Mouse (Mus musculus): ENCODE data around the gene Dock9.
A peak's percentile ranks its signal among the peaks of the same experiment; 100 is the strongest.

Gene Dock9

DNA sequence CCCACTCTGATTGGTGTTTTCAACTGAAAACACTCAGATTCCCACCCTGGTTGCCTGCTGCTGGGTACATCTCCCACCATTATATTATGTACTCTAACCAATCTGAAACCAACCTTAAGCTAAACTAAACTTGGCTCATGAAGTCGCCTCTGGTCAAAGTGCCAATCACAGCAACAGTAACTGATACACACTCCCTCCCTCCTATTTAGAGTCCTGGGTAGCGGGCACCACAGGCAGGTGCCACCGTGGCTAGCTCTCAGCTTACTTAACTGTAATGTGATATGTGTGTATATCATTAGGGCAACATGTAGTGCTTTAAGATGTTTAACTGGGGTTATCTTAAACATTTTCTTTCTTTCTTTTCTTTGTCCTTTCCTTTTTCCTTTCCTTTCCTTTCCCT, 177.1 kb downstream of the Dock9 start:
- DNase-seq (ENCODE audit: low spot score), result no peak

DNA sequence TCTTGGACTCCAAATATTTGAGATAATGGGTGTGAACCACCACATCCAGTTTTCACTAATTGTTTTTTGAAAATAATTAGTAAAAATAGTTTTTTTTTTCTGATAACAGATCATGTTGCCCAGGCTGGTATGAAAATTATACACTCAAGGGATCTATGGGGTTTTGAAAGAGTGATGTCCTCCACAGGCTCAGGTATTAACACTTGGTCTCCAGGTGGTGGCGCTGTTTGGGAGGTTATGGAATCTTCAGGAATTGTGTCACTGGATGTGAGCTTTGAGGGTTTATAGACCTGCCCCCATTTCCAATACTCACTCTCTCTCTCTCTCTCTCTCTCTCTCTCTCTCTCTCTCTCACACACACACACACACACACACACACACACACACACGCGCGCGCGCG, 177.5 kb downstream of the Dock9 start:
- no peak for DNase-seq (ENCODE audit: low spot score)

DNA sequence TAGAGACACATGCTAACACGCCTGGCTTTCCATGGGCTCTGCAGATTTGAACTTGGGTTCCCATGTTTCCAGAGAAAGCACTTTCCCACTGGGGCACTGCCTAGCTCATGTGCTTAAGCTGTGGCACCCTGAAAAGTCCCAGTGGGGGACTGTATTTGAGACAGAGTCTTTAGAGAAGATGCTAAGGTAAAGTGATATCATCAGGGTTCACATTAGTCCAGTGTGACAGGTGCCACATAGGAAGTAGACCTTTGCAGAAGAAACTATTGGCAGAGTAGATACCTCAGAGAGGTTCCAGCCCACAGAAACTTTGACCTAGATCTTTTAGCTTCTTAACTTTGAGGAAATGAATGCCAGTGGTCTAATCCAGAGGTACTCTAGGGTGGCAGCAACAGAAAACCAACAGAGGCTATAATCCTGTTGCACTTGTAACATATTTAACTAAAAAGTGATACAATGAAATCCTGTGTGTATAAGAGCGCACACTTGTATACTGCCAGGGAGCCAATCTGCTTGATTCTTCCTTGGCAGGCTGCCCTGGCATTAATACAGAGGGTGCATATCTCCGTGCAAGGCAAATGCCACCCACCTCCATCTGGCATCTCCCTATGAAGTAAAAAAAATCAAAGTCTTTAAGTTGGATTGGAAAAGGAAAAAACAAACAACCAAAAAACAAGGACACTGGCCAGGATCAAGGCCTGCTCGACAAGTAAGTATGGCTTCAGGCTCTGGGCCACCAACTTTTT, 179.8 kb downstream of the Dock9 start:
- no peak for DNase-seq (ENCODE audit: low spot score)

DNA sequence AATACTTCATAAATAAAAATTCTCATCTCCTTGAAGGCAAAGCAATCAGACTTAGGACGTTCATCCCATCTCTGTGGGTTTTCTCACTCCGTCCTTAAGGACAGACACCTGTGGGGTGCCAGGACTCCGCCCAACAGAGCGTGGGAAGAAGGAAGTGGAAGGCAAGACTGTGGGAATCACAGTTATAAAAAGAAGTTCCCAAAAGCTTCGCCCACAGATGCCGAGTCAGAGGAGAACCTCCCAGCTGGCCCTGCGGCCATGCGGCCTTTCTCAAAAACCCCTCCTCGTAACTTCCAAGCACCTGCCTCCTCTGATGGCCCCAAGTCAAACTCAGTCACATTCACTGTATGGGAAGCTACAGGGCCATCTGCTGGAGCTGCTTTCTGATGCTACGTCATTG, 182.2 kb downstream of the Dock9 start:
- no peak for DNase-seq (ENCODE audit: low spot score)

- DNase-seq (ENCODE audit: low spot score), result peak; percentile 43
Observed at GRCm38 (mm10) chr14:121614461-121615170, 183.0 kb downstream of the Dock9 start.

GRCm38 (mm10) chr14:121613490-121613889, 184.1 kb downstream of the Dock9 start:
- DNase-seq (ENCODE audit: low spot score), result no peak

- DNase-seq (ENCODE audit: low spot score), result no peak
Observed at GRCm38 (mm10) chr14:121612926-121613325, 184.7 kb downstream of the Dock9 start.

- no peak for DNase-seq (ENCODE audit: low spot score)
Observed at GRCm38 (mm10) chr14:121611533-121611932, 186.1 kb downstream of the Dock9 start.

DNA sequence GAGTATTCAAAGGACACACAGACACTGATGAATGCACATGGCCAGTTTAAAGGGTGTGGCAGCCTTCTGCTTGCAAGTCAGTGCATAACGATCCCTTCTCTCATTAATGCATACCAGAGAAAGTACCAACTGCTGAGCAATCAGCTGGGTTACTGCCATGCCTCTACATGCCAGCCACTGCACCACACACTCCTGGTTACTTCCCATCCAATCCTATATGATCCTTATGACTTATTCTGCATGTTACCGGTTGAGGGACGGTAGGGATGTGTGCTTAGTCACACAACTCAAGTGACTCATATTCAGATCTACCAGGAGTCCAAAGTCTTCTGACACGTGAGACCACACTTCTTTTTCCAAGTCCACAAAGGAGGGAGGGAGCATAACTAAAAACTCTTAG, 186.5 kb downstream of the Dock9 start:
- DNase-seq (ENCODE audit: low spot score), result no peak

GRCm38 (mm10) chr14:121608522-121608921, 189.1 kb downstream of the Dock9 start:
- DNase-seq (ENCODE audit: low spot score), result no peak

DNA sequence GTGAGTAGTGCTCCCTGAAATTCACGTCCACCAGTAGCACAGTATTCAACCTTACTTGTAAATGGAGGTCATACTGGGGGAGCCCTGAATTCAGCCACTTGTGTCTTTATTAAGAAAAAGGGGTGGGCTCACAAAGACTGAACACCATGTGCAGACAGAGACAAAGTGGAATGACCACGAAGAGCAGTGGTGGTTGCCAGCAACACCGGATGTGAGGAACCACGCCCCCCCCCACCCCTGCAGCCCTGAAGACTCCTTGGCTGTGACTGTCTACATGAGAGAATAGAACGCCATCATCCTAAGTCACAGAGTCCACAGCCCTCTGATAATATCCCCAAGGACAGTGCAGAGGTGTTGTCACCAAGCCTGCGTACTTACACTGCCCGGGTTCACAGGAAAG, 191.2 kb downstream of the Dock9 start:
- no peak for DNase-seq (ENCODE audit: low spot score)

DNA sequence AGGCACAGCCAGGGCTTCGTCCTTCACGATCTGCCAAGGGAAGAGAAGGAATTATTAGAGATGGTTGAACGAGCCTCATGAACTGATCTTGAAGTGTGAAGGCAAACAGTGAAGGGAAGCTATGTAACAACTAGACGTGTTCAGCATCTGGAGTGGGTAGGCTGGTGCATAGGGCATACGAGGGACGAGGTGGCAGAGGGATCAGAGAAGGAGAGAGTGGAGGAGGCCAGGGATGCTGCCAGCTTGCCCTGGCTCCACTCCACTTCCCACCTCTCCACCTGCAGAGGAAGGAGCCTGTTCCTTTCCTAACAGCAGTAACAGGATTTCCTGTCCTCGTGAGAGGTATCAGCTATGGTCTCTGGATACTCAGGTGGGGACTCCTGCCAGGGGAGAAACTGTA, 192.4 kb downstream of the Dock9 start:
- no peak for DNase-seq (ENCODE audit: low spot score)

DNA sequence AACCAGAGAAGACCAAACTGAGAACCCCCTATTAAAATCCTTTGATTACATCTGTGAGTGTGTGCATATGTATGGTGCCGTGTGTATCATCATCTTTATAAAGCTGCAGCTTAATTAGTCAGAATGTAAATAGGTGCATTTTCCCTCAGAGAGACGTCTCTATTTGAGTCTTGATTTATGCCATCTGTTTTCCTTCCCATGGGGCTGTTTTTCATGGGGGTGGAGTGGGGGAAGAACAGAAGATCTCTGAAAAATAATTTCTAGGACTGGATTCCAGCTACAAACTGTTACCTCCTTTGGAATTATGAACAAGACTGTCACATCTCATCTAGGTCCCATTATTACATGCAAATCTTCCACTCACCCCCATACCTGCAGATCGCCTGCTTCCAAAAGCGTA, 193.1 kb downstream of the Dock9 start:
- no peak for DNase-seq (ENCODE audit: low spot score)

GRCm38 (mm10) chr14:121602610-121603009, 195.0 kb downstream of the Dock9 start:
- DNase-seq (ENCODE audit: low spot score), result no peak

- no peak for DNase-seq (ENCODE audit: low spot score)
Observed at GRCm38 (mm10) chr14:121600538-121600937, 197.1 kb downstream of the Dock9 start.

DNA sequence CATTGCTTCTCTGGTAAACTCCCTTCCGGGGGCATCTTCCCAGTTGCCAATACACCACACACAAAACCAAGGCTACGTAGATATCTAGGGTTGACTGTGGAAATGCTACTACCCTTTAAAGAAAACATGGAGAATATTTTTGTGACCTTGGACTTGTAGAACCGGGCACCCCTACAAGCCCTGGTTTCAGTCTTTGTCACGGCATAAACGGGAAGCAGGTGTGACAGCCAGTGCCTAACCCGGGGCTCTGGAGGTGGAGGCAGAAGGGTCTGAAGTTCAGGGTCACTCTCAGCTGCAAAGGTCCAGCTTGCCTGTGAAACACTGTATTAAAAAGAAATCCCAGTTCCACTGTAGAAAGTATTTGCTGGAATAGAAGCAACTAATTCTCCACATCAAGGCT, 200.6 kb downstream of the Dock9 start:
- no peak for DNase-seq (ENCODE audit: low spot score)

GRCm38 (mm10) chr14:121596631-121597030, 201.0 kb downstream of the Dock9 start:
- DNase-seq (ENCODE audit: low spot score), result no peak

GRCm38 (mm10) chr14:121594684-121595083, 203.0 kb downstream of the Dock9 start:
- no peak for DNase-seq (ENCODE audit: low spot score)

GRCm38 (mm10) chr14:121593313-121593929, 204.2 kb downstream of the Dock9 start:
- DNase-seq (ENCODE audit: low spot score), result no peak

DNA sequence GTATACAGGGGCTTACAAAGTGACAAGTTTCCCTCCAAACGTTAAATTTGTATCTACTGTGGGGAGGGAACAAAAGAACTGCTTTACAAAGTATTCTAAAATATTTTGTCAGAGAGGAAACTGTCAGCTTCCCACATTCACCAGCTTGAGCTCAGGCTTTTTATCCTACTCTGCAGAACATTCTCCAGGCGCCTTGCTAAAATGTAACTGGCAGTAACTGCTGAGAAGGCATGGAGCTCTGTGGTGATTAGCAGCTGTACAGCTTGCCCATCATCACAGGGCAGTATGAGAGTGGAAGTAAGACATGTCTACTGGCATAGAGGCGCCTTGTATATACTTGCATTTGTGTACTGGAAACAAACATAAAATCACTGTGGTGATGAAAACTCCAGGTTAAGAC, 204.7 kb downstream of the Dock9 start:
- DNase-seq (ENCODE audit: low spot score), result no peak

DNA sequence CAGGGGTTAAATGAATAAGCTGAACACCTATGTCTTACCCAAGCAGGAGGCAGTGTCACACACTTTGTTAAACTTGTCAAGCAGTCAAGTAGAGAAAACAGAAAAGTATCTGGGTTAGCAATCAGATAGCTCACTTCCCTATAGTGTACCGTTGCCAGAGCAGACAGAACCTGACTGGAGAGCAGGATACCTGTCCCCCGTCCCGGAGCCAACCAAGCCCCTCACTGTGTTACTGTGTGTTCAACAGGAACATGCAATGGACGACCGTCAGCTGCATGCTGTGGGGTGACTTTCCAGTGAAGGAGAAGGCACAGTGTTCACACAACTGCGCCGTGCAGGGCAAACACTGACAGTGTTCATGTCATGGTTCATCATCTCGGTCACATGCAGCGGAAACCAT, 205.3 kb downstream of the Dock9 start:
- no peak for DNase-seq (ENCODE audit: low spot score)

GRCm38 (mm10) chr14:121589097-121589725, 208.4 kb downstream of the Dock9 start:
- peak; percentile 63 for DNase-seq (ENCODE audit: low spot score)

DNA sequence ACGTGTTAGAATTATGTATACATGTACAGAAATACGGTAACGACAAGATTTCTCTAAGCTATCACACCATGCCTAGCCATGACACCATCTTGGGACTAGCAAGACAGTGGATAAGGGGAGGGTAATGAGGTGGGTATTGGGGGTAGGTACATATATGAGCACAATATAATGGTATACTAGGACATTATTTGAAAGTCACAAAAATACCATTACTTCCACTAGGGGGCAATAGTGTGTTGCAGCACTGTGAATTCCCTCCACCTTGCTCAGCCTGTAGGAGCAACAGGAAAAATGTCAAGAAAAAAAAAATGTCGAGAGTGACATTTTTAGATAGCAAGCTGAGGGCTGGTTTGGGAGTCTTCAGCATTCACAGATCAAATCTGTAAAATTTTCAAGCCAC, 209.2 kb downstream of the Dock9 start:
- DNase-seq (ENCODE audit: low spot score), result no peak
